Mouse (Mus musculus) myocyte (in vitro differentiated cells): Measurements from ENCODE around the gene BC048679. TPM values are rescaled to one million over a fixed set of nuclear protein-coding genes. Genes with fewer than 3 reads are reported as not detected.
"Not testable (repeated sequence)": the region's sequence is repeated elsewhere in the genome, so short reads cannot be mapped to it uniquely, and the experiment has no call there.

Experiments
- H3K27me3 ChIP-seq: one replicate; pipeline ENCODE4 v1.6.1; 2011; ENCODE audit not compliant: control insufficient read depth, insufficient read depth, insufficient read length
- H3K36me3 ChIP-seq: one replicate; pipeline ENCODE4 v1.6.1; 2011; ENCODE audit not compliant: control insufficient read depth, insufficient read depth
- H3K4me2 ChIP-seq: one replicate; pipeline ENCODE4 v1.6.1; 2011; ENCODE audit warnings: low read depth, control low read depth
- H3K4me3 ChIP-seq: one replicate; pipeline ENCODE4 v1.5.1; 2011; ENCODE audit warnings: mild to moderate bottlenecking, control low read depth, moderate library complexity
- H3K79me2 ChIP-seq: one replicate; pipeline ENCODE4 v1.6.1; 2011; ENCODE audit not compliant: control insufficient read depth, insufficient read depth
- H3ac ChIP-seq: one replicate; pipeline ENCODE4 v1.6.1; 2011; ENCODE audit not compliant: control insufficient read depth, insufficient read length
- CEBPB ChIP-seq: IDR thresholded peaks from 2 replicates; pipeline ENCODE4 v1.6.1; 2011; ENCODE audit warnings: mild to moderate bottlenecking, moderate library complexity; ENCODE audit not compliant: poor library complexity, insufficient read depth, severe bottlenecking
- E2F4 ChIP-seq: IDR thresholded peaks from one replicate; pipeline ENCODE4 v1.6.1; 2011; ENCODE audit warnings: mild to moderate bottlenecking, control low read depth, moderate library complexity; ENCODE audit not compliant: insufficient read depth
- MAX ChIP-seq: IDR thresholded peaks from one replicate; pipeline ENCODE4 v1.6.1; 2011; ENCODE audit warnings: low read depth, mild to moderate bottlenecking, control low read depth
- MYOD1 ChIP-seq, 3 experiments: IDR thresholded peaks; one replicate each; pipeline ENCODE4 v1.6.1; 2011; ENCODE audit warnings: control low read depth in 2 of 3, low read depth in 2 of 3, mild to moderate bottlenecking in 2 of 3, moderate library complexity in 1 of 3; ENCODE audit not compliant: insufficient read length in 2 of 3, control insufficient read depth in 1 of 3
- MYOG ChIP-seq, 3 experiments: IDR thresholded peaks; one replicate each; pipeline ENCODE4 v1.6.1; 2011; ENCODE audit warnings: control low read depth in 2 of 3, low read depth in 2 of 3, mild to moderate bottlenecking in 2 of 3; ENCODE audit not compliant: insufficient read length in 2 of 3, control insufficient read depth in 1 of 3, insufficient read depth in 1 of 3
- POLR2A ChIP-seq: IDR thresholded peaks from one replicate; pipeline ENCODE4 v1.6.1; 2011; ENCODE audit warnings: low read depth, mild to moderate bottlenecking, control low read depth, moderate library complexity; ENCODE audit not compliant: insufficient read length
- POLR2AphosphoS2 ChIP-seq: IDR thresholded peaks from one replicate; pipeline ENCODE4 v1.6.1; 2011; ENCODE audit warnings: low read depth, control low read depth; ENCODE audit not compliant: insufficient read length
- REST ChIP-seq: IDR thresholded peaks from one replicate; pipeline ENCODE4 v1.6.1; 2011; ENCODE audit warnings: mild to moderate bottlenecking, control low read depth, moderate library complexity; ENCODE audit not compliant: insufficient read depth, insufficient read length
- SRF ChIP-seq: IDR thresholded peaks from one replicate; pipeline ENCODE4 v1.6.1; 2011; ENCODE audit warnings: low read depth; ENCODE audit not compliant: control insufficient read depth, insufficient read length
- TCF12 ChIP-seq: IDR thresholded peaks from one replicate; pipeline ENCODE4 v1.6.1; 2011; ENCODE audit warnings: mild to moderate bottlenecking, control low read depth; ENCODE audit not compliant: poor library complexity, insufficient read depth, severe bottlenecking
- TCF3 ChIP-seq: IDR thresholded peaks from one replicate; pipeline ENCODE4 v1.6.1; 2011; ENCODE audit warnings: low read depth, control low read depth; ENCODE audit not compliant: insufficient read length
- USF1 ChIP-seq: IDR thresholded peaks from one replicate; pipeline ENCODE4 v1.6.1; 2011; ENCODE audit warnings: low read depth, mild to moderate bottlenecking, control low read depth, moderate library complexity
- polyA plus RNA-seq: library from polyadenylated mRNA; unstranded; fragments of >200 nt; fragmentation: generic; extraction: Trizol; gene quantifications from one replicate; pipeline ENCODE4 v1.2.1, GENCODE M21; 2012; ENCODE audit warnings: missing spikeins

BC048679 gene
- polyA plus RNA-seq, 1 experiment = not detected

DNA sequence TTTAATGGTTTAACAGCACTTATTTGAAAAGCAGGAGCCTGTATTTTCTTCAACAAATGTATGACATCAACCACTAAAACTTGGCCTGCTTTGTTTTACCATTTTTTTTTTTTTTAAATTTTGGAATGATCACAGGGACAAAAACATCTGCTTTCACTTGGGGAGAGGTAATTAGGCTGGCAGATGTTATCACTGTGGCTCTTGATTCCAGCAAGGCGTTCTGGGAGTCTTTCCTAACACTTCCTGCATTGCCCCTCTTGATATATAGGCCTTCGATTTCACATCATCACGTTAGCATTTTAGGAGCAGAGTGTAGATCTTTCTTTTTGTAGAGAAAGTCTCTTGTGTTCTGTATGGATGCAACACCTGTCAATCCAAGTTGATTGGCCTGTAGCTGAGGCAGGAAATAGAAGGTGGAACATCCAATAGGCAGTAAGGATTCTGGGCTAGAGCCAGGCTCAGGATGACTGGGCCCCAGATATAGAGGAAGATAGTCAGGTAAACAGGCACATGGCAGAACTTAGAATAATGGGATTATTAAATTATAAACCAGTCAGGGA is 18.5 kb downstream of the BC048679 start:
- Histone ChIP-seq H3K4me2 (no peak overlapping the region), H3ac (no peak overlapping the region)

DNA sequence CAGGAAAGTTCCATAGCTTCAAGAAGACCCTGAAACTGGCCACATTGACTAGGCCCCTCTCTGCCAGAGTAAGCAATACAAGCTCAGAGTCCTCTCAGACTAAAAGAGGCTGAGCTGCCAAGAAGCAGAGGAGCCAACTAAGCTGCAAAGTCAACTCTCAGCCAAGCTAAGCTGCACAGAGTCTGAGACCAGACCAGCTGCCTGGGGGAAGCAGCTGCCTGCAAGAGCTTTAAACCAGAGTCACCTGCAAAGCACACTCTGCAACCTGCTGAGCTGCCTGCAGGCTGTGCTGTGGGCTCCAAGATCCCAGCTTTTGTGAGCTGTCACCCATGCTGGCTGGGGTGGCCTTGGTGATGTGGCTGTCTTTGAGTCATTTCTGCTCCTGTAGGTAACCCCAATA is 19.8 kb downstream of the BC048679 start:
- H3K27me3 ChIP-seq, H3K4me3 ChIP-seq, H3K79me2 ChIP-seq, H3K36me3 ChIP-seq, H3K4me2 ChIP-seq, H3ac ChIP-seq: not testable (repeated sequence)

More for the DNA sequence above, 18.5 kb downstream of the BC048679 start:
- H3K27me3 ChIP-seq = no peaks in the 10 kb centered on the region
- H3K79me2 ChIP-seq = no peaks in the 10 kb centered on the region
- TF ChIP-seq USF1 (no peak), TCF12 (no peak), TCF3 (no peak), CEBPB (no peak), MYOD1 (IDR thresholded peaks at IDR 0.05; ENCODE audit: control insufficient read depth in 1 of 3, insufficient read length in 2 of 3, low read depth in 2 of 3) (no peak), E2F4 (no peak), POLR2AphosphoS2 (no peak), REST (no peak), MYOG (IDR thresholded peaks at IDR 0.05; ENCODE audit: control insufficient read depth in 1 of 3, insufficient read depth in 1 of 3, insufficient read length in 2 of 3, low read depth in 2 of 3) (no peak), SRF (no peak), MAX (no peak), POLR2A (no peak)
- no peaks in the 10 kb centered on the region for H3K36me3 ChIP-seq
- no peak overlapping the region for H3K4me3 ChIP-seq

DNA sequence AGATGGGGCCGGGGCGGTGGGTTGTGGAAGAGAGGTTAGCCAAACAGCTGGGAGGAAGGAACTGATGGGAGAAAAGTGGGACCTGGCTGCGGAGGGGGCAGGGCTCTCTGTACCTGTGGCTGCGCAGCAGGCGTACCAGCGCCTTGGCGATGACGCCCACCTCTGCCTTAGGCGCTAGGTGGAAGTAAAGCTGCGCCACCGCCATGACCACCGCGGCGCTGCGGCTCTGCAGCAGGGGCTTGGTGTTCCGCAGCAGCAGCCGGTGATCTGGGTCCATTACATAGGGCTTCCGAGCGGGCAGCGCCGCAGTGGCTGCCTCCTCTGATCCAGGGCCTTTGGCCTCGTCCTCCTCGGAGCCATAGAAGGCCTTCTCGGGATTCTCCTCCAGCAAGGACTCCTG is 21.2 kb downstream of the BC048679 start:
- Histone ChIP-seq H3K4me2 (no peak overlapping the region), H3K27me3 (peaks cover 2% of the 10 kb centered on the region), H3K36me3 (no peaks in the 10 kb centered on the region), H3ac (no peak overlapping the region), H3K79me2 (no peaks in the 10 kb centered on the region), H3K4me3 (no peak overlapping the region)
- no peak for TF ChIP-seq MAX
- TF ChIP-seq MYOG (IDR thresholded peaks at IDR 0.05; ENCODE audit: control insufficient read depth in 1 of 3, insufficient read depth in 1 of 3, insufficient read length in 2 of 3, low read depth in 2 of 3) = no peak
- no peak for TF ChIP-seq E2F4
- no peak for TF ChIP-seq TCF3
- no peak for TF ChIP-seq CEBPB
- no peak for TF ChIP-seq TCF12
- no peak for TF ChIP-seq MYOD1 (IDR thresholded peaks at IDR 0.05; ENCODE audit: control insufficient read depth in 1 of 3, insufficient read length in 2 of 3, low read depth in 2 of 3)
- TF ChIP-seq REST = no peak
- TF ChIP-seq POLR2A = no peak
- TF ChIP-seq USF1 = no peak

DNA sequence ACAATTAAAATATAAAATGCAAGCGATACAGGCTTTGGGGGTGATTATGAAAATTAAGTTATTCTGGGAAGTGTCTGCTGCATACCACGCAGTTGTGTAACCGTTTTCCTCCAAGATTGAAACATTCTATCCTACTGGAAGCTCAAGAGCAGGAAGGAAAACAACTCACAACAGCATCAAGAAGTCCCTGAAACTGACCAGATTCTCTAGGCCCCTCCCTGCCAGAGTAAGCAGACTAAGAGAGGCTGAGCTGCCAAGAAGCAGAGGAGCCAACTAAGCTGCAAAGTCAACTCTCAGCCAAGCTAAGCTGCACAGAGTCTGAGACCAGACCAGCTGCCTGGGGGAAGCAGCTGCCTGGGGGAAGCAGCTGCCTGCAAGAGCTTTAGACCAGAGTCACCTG is 22.9 kb downstream of the BC048679 start:
- no peak overlapping the region for H3ac ChIP-seq
- no peaks in the 10 kb centered on the region for H3K79me2 ChIP-seq
- no peak overlapping the region for H3K4me2 ChIP-seq
- H3K36me3 ChIP-seq = no peaks in the 10 kb centered on the region
- no peak overlapping the region for H3K4me3 ChIP-seq
- peaks cover 14% of the 10 kb centered on the region for H3K27me3 ChIP-seq
- no peak for TF ChIP-seq REST
- no peak for TF ChIP-seq POLR2A
- no peak for TF ChIP-seq USF1
- no peak for TF ChIP-seq MAX
- TF ChIP-seq POLR2AphosphoS2 = no peak
- TF ChIP-seq E2F4 = no peak
- no peak for TF ChIP-seq CEBPB
- no peak for TF ChIP-seq TCF3
- no peak for TF ChIP-seq TCF12
- no peak for TF ChIP-seq MYOD1 (IDR thresholded peaks at IDR 0.05; ENCODE audit: control insufficient read depth in 1 of 3, insufficient read length in 2 of 3, low read depth in 2 of 3)
- no peak for TF ChIP-seq MYOG (IDR thresholded peaks at IDR 0.05; ENCODE audit: control insufficient read depth in 1 of 3, insufficient read depth in 1 of 3, insufficient read length in 2 of 3, low read depth in 2 of 3)
- no peak for TF ChIP-seq SRF

DNA sequence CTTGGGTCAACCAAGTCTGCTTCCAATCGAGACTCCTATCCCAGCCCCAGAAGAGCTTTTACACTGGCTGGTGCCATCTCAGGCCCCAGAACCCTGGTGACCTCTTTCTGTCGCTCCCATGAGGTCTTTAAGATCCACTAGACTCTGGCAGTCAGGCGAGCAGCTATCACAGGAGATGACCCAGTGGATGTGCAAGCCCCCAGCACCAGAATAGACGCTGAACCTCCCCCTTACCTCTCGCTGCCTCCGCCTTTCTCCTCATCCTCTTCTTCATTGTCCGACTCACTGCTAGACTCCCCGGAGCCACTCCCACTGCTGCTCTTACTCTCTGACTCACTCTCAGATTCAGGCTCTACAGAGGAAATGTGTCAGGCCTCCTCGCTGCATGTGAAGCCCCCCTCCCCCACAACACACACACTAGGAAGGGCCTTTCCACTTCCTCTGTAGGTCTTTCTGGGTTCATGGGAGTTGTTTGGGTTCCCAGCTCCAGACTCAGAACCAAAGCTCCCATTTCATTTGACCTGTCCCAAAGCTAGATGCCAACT is 33.1 kb downstream of the BC048679 start:
- H3ac ChIP-seq = no peak overlapping the region
- H3K4me2 ChIP-seq = no peak overlapping the region
- no peaks in the 10 kb centered on the region for H3K79me2 ChIP-seq

More for the DNA sequence above, 33.1 kb downstream of the BC048679 start:
- Histone ChIP-seq H3K27me3 (peaks cover 22% of the 10 kb centered on the region), H3K4me3 (no peak overlapping the region), H3K36me3 (no peaks in the 10 kb centered on the region)
- TF ChIP-seq POLR2A (no peak), POLR2AphosphoS2 (no peak), MYOG (IDR thresholded peaks at IDR 0.05; ENCODE audit: control insufficient read depth in 1 of 3, insufficient read depth in 1 of 3, insufficient read length in 2 of 3, low read depth in 2 of 3) (no peak), E2F4 (no peak), TCF12 (no peak), REST (no peak), USF1 (no peak), CEBPB (no peak), TCF3 (no peak), SRF (no peak), MAX (no peak), MYOD1 (IDR thresholded peaks at IDR 0.05; ENCODE audit: control insufficient read depth in 1 of 3, insufficient read length in 2 of 3, low read depth in 2 of 3) (no peak)
